Mouse (Mus musculus) CH12.LX (cell line): Measurements from ENCODE around the gene Tnfaip2. TPM values are rescaled to one million over a fixed set of nuclear protein-coding genes. Genes with fewer than 3 reads are reported as not detected.

Experiments used
- DNase-seq: peaks from one replicate; pipeline ENCODE4 v3.0.0-alpha.2; 2013; ENCODE audit errors: extremely low read depth
- H3K27ac ChIP-seq: 2 replicates; pipeline ENCODE4 v1.5.1; 2012; ENCODE audit warnings: low read depth, mild to moderate bottlenecking, control low read depth, moderate library complexity; ENCODE audit not compliant: insufficient read depth
- H3K27me3 ChIP-seq: replicated peaks from 2 replicates; pipeline ENCODE3; 2012; ENCODE audit warnings: inconsistent platforms
- H3K36me3 ChIP-seq, 2 experiments: replicated peaks in 1 of 2; 2 replicates each; pipeline versions ENCODE3 to v1.6.1; 2012; ENCODE audit warnings: inconsistent platforms in 1 of 2, low read length in 1 of 2, mild to moderate bottlenecking in 1 of 2, mixed read lengths in 1 of 2, moderate library complexity in 1 of 2; ENCODE audit not compliant: control insufficient read depth in 1 of 2, insufficient read depth in 1 of 2
- H3K4me1 ChIP-seq, 2 experiments: 2 replicates each; pipeline ENCODE4 v1.6.1; 2012; ENCODE audit warnings: inconsistent platforms in 1 of 2, moderate library complexity in 1 of 2; ENCODE audit not compliant: insufficient read depth in 2 of 2, control insufficient read depth in 1 of 2
- H3K4me2 ChIP-seq: 2 replicates; pipeline ENCODE4 v1.6.1; 2012; ENCODE audit warnings: low read depth, mild to moderate bottlenecking, control low read depth; ENCODE audit not compliant: poor library complexity, insufficient read depth, severe bottlenecking
- H3K4me3 ChIP-seq, 3 experiments: fragments of 150-350 bp in 1 of 3; sonication (generic) in 1 of 3; replicated peaks in 1 of 3; 2 replicates each; pipeline versions ENCODE3 to v1.5.1; 2011 to 2012; ENCODE audit warnings: low read depth in 2 of 3, low read length in 2 of 3, mild to moderate bottlenecking in 2 of 3, moderate library complexity in 2 of 3, control low read depth in 1 of 3, improper control_type of control experiment in 1 of 3, inconsistent platforms in 1 of 3, mixed read lengths in 1 of 3; ENCODE audit not compliant: poor library complexity in 1 of 3
- H3K79me2 ChIP-seq: replicated peaks from 2 replicates; pipeline ENCODE4 v1.6.1; 2012; ENCODE audit warnings: mild to moderate bottlenecking, moderate library complexity; ENCODE audit not compliant: control insufficient read depth, poor library complexity, insufficient read depth, severe bottlenecking; ENCODE audit errors: extremely low read depth
- H3K9ac ChIP-seq: 2 replicates; pipeline ENCODE4 v1.6.1; 2012; ENCODE audit warnings: low read depth, mild to moderate bottlenecking, control low read depth, moderate library complexity; ENCODE audit not compliant: insufficient read depth
- H3K9me3 ChIP-seq: replicated peaks from 2 replicates; pipeline ENCODE3; 2012; ENCODE audit warnings: low read length, inconsistent platforms, mixed read lengths
- BHLHE40 ChIP-seq: IDR thresholded peaks from 2 replicates; pipeline ENCODE4 v1.6.1; 2011; ENCODE audit warnings: mild to moderate bottlenecking, low read depth, low read length, improper control_type of control experiment
- CHD1 ChIP-seq: IDR thresholded peaks from 2 replicates; pipeline ENCODE4 v1.6.1; 2012; ENCODE audit warnings: low read depth, low read length, improper control_type of control experiment, inconsistent platforms
- CTCF ChIP-seq, 2 experiments: IDR thresholded peaks in 1 of 2; conservative IDR thresholded peaks in 1 of 2; 2 replicates each; pipeline ENCODE4 v1.5.1; 2011 to 2012; ENCODE audit warnings: low read depth in 2 of 2, low read length in 2 of 2, improper control_type of control experiment in 1 of 2, inconsistent platforms in 1 of 2, mild to moderate bottlenecking in 1 of 2, moderate library complexity in 1 of 2
- ELF1 ChIP-seq: IDR thresholded peaks from 2 replicates; pipeline ENCODE4 v1.6.1; 2014; ENCODE audit warnings: low read depth, mild to moderate bottlenecking, inconsistent platforms, low read length, improper control_type of control experiment
- ETS1 ChIP-seq: conservative IDR thresholded peaks from 2 replicates; pipeline ENCODE4 v1.6.1; 2012; ENCODE audit warnings: low read depth, mild to moderate bottlenecking, inconsistent platforms, low read length, improper control_type of control experiment, moderate library complexity
- JUN ChIP-seq: IDR thresholded peaks from 2 replicates; pipeline ENCODE4 v1.6.1; 2011; ENCODE audit warnings: low read depth, mild to moderate bottlenecking, low read length, improper control_type of control experiment, moderate library complexity; ENCODE audit not compliant: insufficient read depth
- MAX ChIP-seq: IDR thresholded peaks from 2 replicates; pipeline ENCODE4 v1.6.1; 2011; ENCODE audit warnings: low read length, improper control_type of control experiment
- MAZ ChIP-seq: IDR thresholded peaks from 2 replicates; pipeline ENCODE4 v1.6.1; 2012; ENCODE audit warnings: low read depth, mild to moderate bottlenecking, inconsistent platforms, low read length, improper control_type of control experiment, moderate library complexity
- MEF2A ChIP-seq: IDR thresholded peaks from 2 replicates; pipeline ENCODE4 v1.6.1; 2014; ENCODE audit warnings: low read depth, mild to moderate bottlenecking, inconsistent platforms, low read length, improper control_type of control experiment, borderline replicate concordance
- MYC ChIP-seq: IDR thresholded peaks from 2 replicates; pipeline ENCODE4 v1.6.1; 2011; ENCODE audit warnings: low read depth, mild to moderate bottlenecking, improper control_type of control experiment, low read length
- NELFE ChIP-seq: IDR thresholded peaks from 2 replicates; pipeline ENCODE4 v1.6.1; 2011; ENCODE audit warnings: low read depth, low read length, improper control_type of control experiment
- NRF1 ChIP-seq: IDR thresholded peaks from 2 replicates; pipeline ENCODE4 v1.6.1; 2014; ENCODE audit warnings: low read depth, mild to moderate bottlenecking, inconsistent platforms, low read length, improper control_type of control experiment, moderate library complexity
- POLR2A ChIP-seq: IDR thresholded peaks from 2 replicates; pipeline ENCODE4 v1.6.1; 2011; ENCODE audit warnings: low read depth, mild to moderate bottlenecking, improper control_type of control experiment, low read length
- RAD21 ChIP-seq: IDR thresholded peaks from 2 replicates; pipeline ENCODE4 v1.6.1; 2011; ENCODE audit warnings: low read depth, mild to moderate bottlenecking, low read length, improper control_type of control experiment, moderate library complexity
- SIN3A ChIP-seq: IDR thresholded peaks from 2 replicates; pipeline ENCODE4 v1.6.1; 2012; ENCODE audit warnings: low read length, improper control_type of control experiment, inconsistent platforms
- TCF12 ChIP-seq: IDR thresholded peaks from 2 replicates; pipeline ENCODE4 v1.6.1; 2014; ENCODE audit warnings: low read depth, mild to moderate bottlenecking, inconsistent platforms, low read length, improper control_type of control experiment
- ZC3H11A ChIP-seq: IDR thresholded peaks from 2 replicates; pipeline ENCODE4 v1.6.1; 2012; ENCODE audit warnings: low read depth, mild to moderate bottlenecking, inconsistent platforms, low read length, improper control_type of control experiment
- ZMIZ1 ChIP-seq: IDR thresholded peaks from 2 replicates; pipeline ENCODE4 v1.6.1; 2012; ENCODE audit warnings: low read depth, mild to moderate bottlenecking, inconsistent platforms, low read length, improper control_type of control experiment
- dilution Hi-C: fragments of 300-500 bp; cut with MboI; formaldehyde crosslinking; loops from 2 replicates; pipeline ENCODE4 v1.14.3; 2020; ENCODE audit warnings: low sequenced_read_pairs; ENCODE audit not compliant: extremely low pct_unique_long_range_greater_than_20kb, extremely low pct_ligation_motif_present
- in situ Hi-C: fragments of 300-500 bp; cut with MboI; formaldehyde crosslinking; loops from 3 replicates; pipeline ENCODE4 v1.14.3; 2019; ENCODE audit warnings: low sequenced_read_pairs, low pct_ligation_motif_present, low pct_unique_long_range_greater_than_20kb, mixed read lengths
- polyA plus RNA-seq: library from polyadenylated mRNA; unstranded; fragments of >175 nt; gene quantifications from 2 replicates; pipeline ENCODE4 v1.2.1, GENCODE M21; 2012; ENCODE audit warnings: low read depth; ENCODE audit not compliant: insufficient read length
- total RNA-seq, 2 experiments: library from RNA; depleted of rRNA; stranded (reverse); fragments of 300-350 nt in 1 of 2; fragments of >200 nt in 1 of 2; gene quantifications; 2 replicates each; pipeline ENCODE4 v1.2.3; 2012 to 2014

The Tnfaip2 gene
- total and polyA plus RNA-seq, 3 experiments, result 0.93 to 2.5 (median 1.4) TPM

- dilution Hi-C loops, result no loop called here
- no peaks in the 10 kb centered on the region for H3K9me3 ChIP-seq
- no peak overlapping the region for H3K27ac ChIP-seq
- no peak overlapping the region for H3K9ac ChIP-seq
- in situ Hi-C loops, result no loop called here
- no peaks in the 10 kb centered on the region for H3K79me2 ChIP-seq
- peaks cover 65% of the 10 kb centered on the region for H3K27me3 ChIP-seq
- no peak overlapping the region for H3K4me3 ChIP-seq
- peaks cover 0 to 15% of the 10 kb centered on the region in 2 experiments for H3K36me3 ChIP-seq
- no peak overlapping the region for H3K4me2 ChIP-seq
- DNase-seq, result no peak
- peaks cover 0 to 10% of the 10 kb centered on the region in 2 experiments; a peak in 2 of 4 replicates for H3K4me1 ChIP-seq
- TF ChIP-seq CTCF (conservative IDR thresholded peaks at IDR 0.05 in 1 of 2, IDR thresholded peaks at IDR 0.05 in 1 of 2; ENCODE audit: low read depth in 2 of 2, low read length in 2 of 2), result no peak
- no peak for TF ChIP-seq BHLHE40
- no peak for TF ChIP-seq MYC
- TF ChIP-seq NELFE, result no peak
- TF ChIP-seq JUN, result no peak
- no peak for TF ChIP-seq RAD21
- no peak for TF ChIP-seq NRF1
- no peak for TF ChIP-seq POLR2A
Observed at GRCm38 (mm10) chr12:111451561-111451960, 9.3 kb downstream of the Tnfaip2 start.

GRCm38 (mm10) chr12:111454021-111454420 lies 11.8 kb downstream of the Tnfaip2 start:
- H3K4me3 ChIP-seq, result no peak overlapping the region
- H3K36me3 ChIP-seq, result peaks cover 0 to 11% of the 10 kb centered on the region in 2 experiments
- in situ Hi-C loops, result no loop called here
- no peak overlapping the region for H3K27ac ChIP-seq
- no peak overlapping the region for H3K4me2 ChIP-seq
- DNase-seq, result no peak
- dilution Hi-C loops, result no loop called here
- peaks cover 4 to 26% of the 10 kb centered on the region in 2 experiments; a peak in 3 of 4 replicates for H3K4me1 ChIP-seq
- H3K79me2 ChIP-seq, result no peaks in the 10 kb centered on the region
- H3K9me3 ChIP-seq, result no peaks in the 10 kb centered on the region
- H3K27me3 ChIP-seq, result peaks cover 67% of the 10 kb centered on the region
- no peak overlapping the region for H3K9ac ChIP-seq
- TF ChIP-seq ELF1, result no peak
- no peak for TF ChIP-seq ZC3H11A
- no peak for TF ChIP-seq MAZ
- no peak for TF ChIP-seq CHD1
- TF ChIP-seq POLR2A, result no peak
- no peak for TF ChIP-seq ZMIZ1
- TF ChIP-seq MAX, result no peak
- no peak for TF ChIP-seq TCF12
- TF ChIP-seq CTCF (conservative IDR thresholded peaks at IDR 0.05 in 1 of 2, IDR thresholded peaks at IDR 0.05 in 1 of 2; ENCODE audit: low read depth in 2 of 2, low read length in 2 of 2), result no peak
- no peak for TF ChIP-seq ETS1
- TF ChIP-seq MEF2A, result no peak
- TF ChIP-seq SIN3A, result no peak
